Mouse (Mus musculus) lung, adult 18-20 months (tissue): ENCODE results near the gene Man2c1.

Source experiments
- DNase-seq, 2 experiments: peaks; one replicate each; pipeline ENCODE4 v3.0.0; 2022; ENCODE audit warnings: mixed read lengths in 2 of 2

Man2c1 gene

GRCm38 (mm10) chr9:57158013-57158470, 27.6 kb downstream of the Man2c1 start, which contains the start of gene Commd4:
Commd4 (minus strand) TSS chr9:57158331.
- peak; percentile 90 to 95 for DNase-seq

- DNase-seq = no peak
Observed at GRCm38 (mm10) chr9:57158506-57158905, 28.0 kb downstream of the Man2c1 start.

GRCm38 (mm10) chr9:57162496-57162895, 32.0 kb downstream of the Man2c1 start:
- DNase-seq = no peak

- no peak for DNase-seq
Observed at GRCm38 (mm10) chr9:57163137-57163536, 32.6 kb downstream of the Man2c1 start.

GRCm38 (mm10) chr9:57166173-57166572, 35.7 kb downstream of the Man2c1 start:
- DNase-seq = no peak

- no peak for DNase-seq
Observed at GRCm38 (mm10) chr9:57168411-57168810, 37.9 kb downstream of the Man2c1 start.
